Mouse (Mus musculus): ENCODE results near the gene Barx1.

DNA sequence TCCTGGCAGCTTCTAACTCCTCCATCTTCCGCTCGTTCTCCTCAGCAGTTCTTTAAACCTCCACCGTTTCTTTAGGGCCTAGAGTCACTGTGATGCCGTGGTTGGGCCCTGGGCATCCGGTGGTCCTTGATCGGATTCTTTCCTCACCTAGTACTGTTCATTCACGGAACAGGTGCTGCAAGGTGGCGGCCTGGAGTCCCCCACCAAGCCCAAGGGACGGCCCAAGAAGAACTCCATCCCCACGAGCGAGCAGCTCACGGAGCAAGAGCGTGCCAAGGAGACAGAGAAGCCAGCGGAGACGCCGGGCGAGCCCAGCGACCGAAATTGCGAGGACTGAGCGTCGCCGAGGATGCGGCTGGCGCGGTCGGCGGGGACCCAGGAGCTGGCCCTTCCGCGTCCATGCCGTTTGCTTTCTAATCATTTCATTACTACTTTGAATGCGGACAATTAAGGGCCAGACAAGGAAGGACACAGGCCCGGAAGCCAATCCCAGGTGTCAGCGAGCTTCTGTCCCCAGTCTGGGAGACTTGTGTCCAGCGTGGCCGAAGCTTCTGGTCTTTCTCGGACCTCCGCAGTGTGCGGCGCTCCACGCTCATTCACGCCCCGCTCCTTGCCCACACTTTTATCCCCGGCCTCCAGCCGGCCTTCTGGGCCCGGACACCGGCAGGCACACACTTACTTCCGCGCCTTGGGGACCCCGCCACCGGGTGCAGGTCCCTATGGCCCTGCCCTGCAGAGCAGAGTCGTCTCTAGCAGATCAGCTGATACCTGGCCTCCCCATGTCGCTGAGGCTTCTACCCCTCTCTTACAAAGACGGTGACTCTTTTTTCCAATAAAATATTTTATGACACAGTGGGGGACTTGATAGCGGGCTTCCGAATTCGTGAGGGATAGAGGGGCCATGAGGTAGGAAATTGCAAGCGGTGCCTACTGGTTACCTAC lies 3.1 kb downstream of the Barx1 start:
- no peak for TF ChIP-seq CTCF (IDR thresholded peaks at IDR 0.05; ENCODE audit: borderline replicate concordance, insufficient read depth, low read length)
- no peak for TF ChIP-seq POLR2A (IDR thresholded peaks at IDR 0.05; ENCODE audit: low read depth, low read length)

All from embryonic fibroblast, embryonic 13.5 days (primary cell).